Mouse (Mus musculus) heart, embryonic 10.5 days (tissue): ENCODE data around the gene Mag. TPM values are rescaled to one million over a fixed set of nuclear protein-coding genes. Genes with fewer than 3 reads are reported as not detected.

Experiments used
- polyA plus RNA-seq: library from polyadenylated mRNA; unstranded; fragments of >200 nt; fragmentation: Nextera tagmentation; extraction: Ambion mirVana; gene quantifications from 2 replicates; pipeline ENCODE4 v1.2.1, GENCODE M21; 2016

Gene Mag
- polyA plus RNA-seq, 1 experiment from 2014 or later = 0.30 TPM

Other genes starting within 250 kb of the Mag start
- 51.3 and 59.8 TPM in 2 replicates for gene Haus5, start 249.9 kb downstream of the Mag start, polyA plus RNA-seq
- not detected in 2 replicates for gene Pmis2, start 243.3 kb downstream of the Mag start, polyA plus RNA-seq
- gene 2200002J24Rik, start 215.9 kb downstream of the Mag start, polyA plus RNA-seq = 0.48 and 1.1 TPM in 2 replicates
- 1.1 and 1.5 TPM in 2 replicates for gene Atp4a, start 202.7 kb downstream of the Mag start, polyA plus RNA-seq
- 183 and 189 TPM in 2 replicates for gene Tmem147, start 185.3 kb downstream of the Mag start, polyA plus RNA-seq
- 0.23 and 0.48 TPM in 2 replicates for gene Gapdhs, start 171.2 kb downstream of the Mag start, polyA plus RNA-seq
- gene Sbsn, start 163.4 kb downstream of the Mag start, polyA plus RNA-seq = 0.84 and 1.1 TPM in 2 replicates
- gene Dmkn, start 151.1 kb downstream of the Mag start, polyA plus RNA-seq = 0.39 and 0.81 TPM in 2 replicates
- gene Krtdap, start 127.0 kb downstream of the Mag start, polyA plus RNA-seq = not detected in 2 replicates
- gene Ffar2, start 91.1 kb downstream of the Mag start, polyA plus RNA-seq = 0.20 TPM in 1 of 2 replicates, not detected in the other
- gene Ffar3, start 58.7 kb downstream of the Mag start, polyA plus RNA-seq = 0.10 and 0.17 TPM in 2 replicates
- not detected in 2 replicates for gene Ffar1, start 53.3 kb downstream of the Mag start, polyA plus RNA-seq
- not detected in 2 replicates for gene Cd22, start 34.5 kb downstream of the Mag start, polyA plus RNA-seq
- not detected in 2 replicates for gene Hamp2, start 9.8 kb upstream of the Mag start, polyA plus RNA-seq
- gene Hamp, start 29.2 kb upstream of the Mag start, polyA plus RNA-seq = not detected in 2 replicates
- gene Usf2, start 41.9 kb upstream of the Mag start, polyA plus RNA-seq = 15.0 and 26.9 TPM in 2 replicates
- 16.6 and 40.3 TPM in 2 replicates for gene Lsr, start 58.6 kb upstream of the Mag start, polyA plus RNA-seq
- 1.2 and 2.5 TPM in 2 replicates for gene Fam187b, start 58.9 kb upstream of the Mag start, polyA plus RNA-seq
- 24.3 and 26.4 TPM in 2 replicates for gene Fxyd5, start 127.6 kb upstream of the Mag start, polyA plus RNA-seq
- 0.22 and 1.5 TPM in 2 replicates for gene Fxyd7, start 136.6 kb upstream of the Mag start, polyA plus RNA-seq
- gene Fxyd1, start 142.3 kb upstream of the Mag start, polyA plus RNA-seq = 167 and 365 TPM in 2 replicates
- 0.27 and 0.41 TPM in 2 replicates for gene Lgi4, start 144.5 kb upstream of the Mag start, polyA plus RNA-seq
- gene Fxyd3, start 161.8 kb upstream of the Mag start, polyA plus RNA-seq = 0.53 and 2.0 TPM in 2 replicates
- 3.6 and 15.0 TPM in 2 replicates for gene Hpn, start 200.4 kb upstream of the Mag start, polyA plus RNA-seq
- gene Scn1b, start 212.1 kb upstream of the Mag start, polyA plus RNA-seq = 3.9 and 4.3 TPM in 2 replicates
- 58.1 and 70.9 TPM in 2 replicates for gene Gramd1a, start 241.0 kb upstream of the Mag start, polyA plus RNA-seq